Mouse (Mus musculus) testis, adult 2 months (tissue): ENCODE results near the gene 2610507B11Rik. TPM values are rescaled to one million over a fixed set of nuclear protein-coding genes. Genes with fewer than 3 reads are reported as not detected.
"Not testable (repeated sequence)": the region's sequence is repeated elsewhere in the genome, so short reads cannot be mapped to it uniquely, and the experiment has no call there.

Experiments used
- H3K27ac ChIP-seq: fragments of 200-500 bp; 2 replicates; pipeline ENCODE4 v1.5.1; 2012; ENCODE audit warnings: low read depth, low read length; ENCODE audit not compliant: control insufficient read depth, insufficient read depth
- H3K27me3 ChIP-seq: fragments of 200-500 bp; 2 replicates; pipeline ENCODE4 v1.6.1; 2012; ENCODE audit warnings: mild to moderate bottlenecking, low read length, moderate library complexity; ENCODE audit not compliant: control insufficient read depth, insufficient read depth
- H3K36me3 ChIP-seq: fragments of 200-500 bp; 2 replicates; pipeline ENCODE4 v1.6.1; 2012; ENCODE audit warnings: mild to moderate bottlenecking, low read length; ENCODE audit not compliant: control insufficient read depth, insufficient read depth
- H3K4me1 ChIP-seq: fragments of 200-500 bp; 2 replicates; pipeline ENCODE4 v1.6.1; 2012; ENCODE audit warnings: low read length; ENCODE audit not compliant: control insufficient read depth, insufficient read depth
- H3K4me3 ChIP-seq: fragments of 200-500 bp; 2 replicates; pipeline ENCODE4 v1.5.1; 2012; ENCODE audit warnings: low read depth, mild to moderate bottlenecking, low read length, moderate library complexity, mixed read lengths; ENCODE audit not compliant: control insufficient read depth
- CTCF ChIP-seq: fragments of 200-500 bp; IDR thresholded peaks from 2 replicates; pipeline ENCODE4 v1.5.1; 2012; ENCODE audit warnings: low read depth, mild to moderate bottlenecking, inconsistent platforms, low read length, moderate library complexity; ENCODE audit not compliant: control insufficient read depth, insufficient read depth, insufficient replicate concordance
- POLR2A ChIP-seq: fragments of 200-500 bp; IDR thresholded peaks from 2 replicates; pipeline ENCODE4 v1.6.1; 2012; ENCODE audit warnings: low read depth, mild to moderate bottlenecking, inconsistent platforms, low read length, moderate library complexity; ENCODE audit not compliant: control insufficient read depth
- polyA plus RNA-seq: library from polyadenylated mRNA; depleted of rRNA; stranded (reverse); fragments of >200 nt; gene quantifications from 2 replicates; pipeline ENCODE4 v1.2.3, GENCODE M21; 2012

2610507B11Rik gene
- polyA plus RNA-seq, 1 experiment, result 133 TPM

DNA sequence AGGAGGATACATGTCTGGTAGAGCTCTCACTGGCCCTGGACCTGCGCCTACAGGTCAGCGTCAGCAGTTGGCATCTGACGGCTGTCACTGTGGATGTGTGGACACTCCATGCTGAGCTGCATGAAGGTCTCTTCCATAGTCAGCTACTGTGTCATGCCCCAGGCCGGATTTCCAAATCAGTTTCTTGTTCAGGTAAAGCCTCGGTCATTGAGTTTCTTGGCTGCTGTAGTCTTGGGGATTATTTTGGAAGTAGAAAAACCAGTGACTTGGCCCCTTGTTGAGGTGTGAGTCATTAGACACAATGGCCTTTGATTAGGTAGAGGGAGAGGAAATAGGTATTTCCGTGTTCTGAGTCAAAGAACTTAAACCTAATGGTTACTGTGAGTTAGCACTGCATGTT, 4.0 kb downstream of the 2610507B11Rik start:
- Histone ChIP-seq H3K36me3 (peaks cover 7% of the 10 kb centered on the region), H3K4me1 (peaks cover 4% of the 10 kb centered on the region), H3K4me3 (no peak overlapping the region), H3K27ac (no peak overlapping the region), H3K27me3 (no peaks in the 10 kb centered on the region)
- TF ChIP-seq POLR2A, result no peak
- TF ChIP-seq CTCF, result no peak

GRCm38 (mm10) chr11:78271986-78272385, 10.4 kb downstream of the 2610507B11Rik start:
- peaks cover 12% of the 10 kb centered on the region for H3K36me3 ChIP-seq
- no peaks in the 10 kb centered on the region for H3K4me1 ChIP-seq
- H3K27ac ChIP-seq, result no peak overlapping the region
- no peak overlapping the region for H3K4me3 ChIP-seq
- no peak for TF ChIP-seq POLR2A
- no peaks in the 10 kb centered on the region for H3K27me3 ChIP-seq

DNA sequence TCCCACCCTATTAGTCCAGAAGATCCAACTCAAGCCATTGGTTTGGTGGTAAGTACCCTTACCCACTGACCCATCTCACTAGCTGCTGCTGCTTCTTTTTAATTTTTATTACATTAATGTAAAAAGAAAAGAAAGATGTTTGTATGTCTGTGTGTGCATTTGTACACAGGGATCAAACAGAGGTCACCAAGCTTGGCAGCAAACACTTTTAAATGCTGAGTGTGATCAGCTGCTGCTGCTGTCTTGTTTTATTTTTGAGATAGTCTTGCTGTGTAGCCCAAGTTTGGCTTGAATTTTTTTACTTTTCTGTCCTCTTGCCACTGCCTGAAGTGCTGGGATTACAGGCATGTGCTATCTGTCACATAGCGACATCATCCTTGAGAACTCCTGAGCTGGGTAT, 14.0 kb downstream of the 2610507B11Rik start:
- TF ChIP-seq POLR2A (no peak), CTCF (no peak)
- Histone ChIP-seq H3K27me3 (no peaks in the 10 kb centered on the region), H3K4me1 (no peaks in the 10 kb centered on the region), H3K27ac (no peak overlapping the region), H3K4me3 (no peak overlapping the region; the same call in 1 of the 2 replicates), H3K36me3 (peaks cover 12% of the 10 kb centered on the region)

- H3K27ac ChIP-seq, H3K4me1 ChIP-seq, H3K27me3 ChIP-seq, H3K4me3 ChIP-seq: not testable (repeated sequence)
- peaks cover 13% of the 10 kb centered on the region for H3K36me3 ChIP-seq
Observed at GRCm38 (mm10) chr11:78276169-78276568, 14.6 kb downstream of the 2610507B11Rik start.

GRCm38 (mm10) chr11:78278853-78279252, 17.3 kb downstream of the 2610507B11Rik start:
- no peaks in the 10 kb centered on the region for H3K27me3 ChIP-seq
- no peaks in the 10 kb centered on the region for H3K4me1 ChIP-seq
- TF ChIP-seq CTCF (no peak), POLR2A (no peak)
- H3K4me3 ChIP-seq, result no peak overlapping the region
- H3K36me3 ChIP-seq, result peaks cover 7% of the 10 kb centered on the region
- no peak overlapping the region for H3K27ac ChIP-seq

- TF ChIP-seq CTCF, result no peak
- no peak for TF ChIP-seq POLR2A
- Histone ChIP-seq H3K27ac (no peak overlapping the region), H3K27me3 (no peaks in the 10 kb centered on the region), H3K4me3 (no peak overlapping the region), H3K36me3 (peaks cover 9% of the 10 kb centered on the region), H3K4me1 (no peaks in the 10 kb centered on the region)
Observed at GRCm38 (mm10) chr11:78279586-78279985, 18.0 kb downstream of the 2610507B11Rik start.

DNA sequence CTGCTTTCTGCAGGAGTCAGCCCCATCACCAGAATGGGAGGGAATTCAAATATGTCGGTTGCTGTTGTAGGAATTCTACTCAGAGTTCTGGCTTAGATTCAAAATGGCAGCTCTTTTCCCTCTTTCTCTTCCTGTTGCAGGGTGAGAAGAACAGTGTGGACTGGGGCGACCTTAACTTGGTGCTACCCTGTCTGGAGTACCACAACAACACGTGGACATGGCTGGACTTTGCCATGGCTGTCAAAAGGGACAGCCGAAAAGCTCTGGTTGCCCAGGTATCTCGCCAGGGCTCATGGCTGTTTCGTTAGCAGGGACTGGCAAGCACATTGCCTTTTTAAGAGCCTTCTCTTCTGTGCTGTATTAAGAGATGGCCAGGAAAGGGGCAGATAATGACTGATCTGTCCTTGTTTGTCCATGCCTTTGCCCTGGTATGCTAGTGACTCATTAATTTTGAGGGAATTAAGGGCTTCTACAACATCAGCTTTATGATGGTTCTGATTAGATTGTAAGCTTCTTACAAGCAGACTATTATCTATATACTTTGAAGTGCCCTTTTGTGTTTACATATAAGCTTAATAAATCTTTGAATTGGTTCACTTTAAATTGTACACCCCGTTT, 27.7 kb downstream of the 2610507B11Rik start:
- TF ChIP-seq CTCF, result no peak
- no peak for TF ChIP-seq POLR2A
- H3K36me3 ChIP-seq, result peaks cover 12% of the 10 kb centered on the region

DNA sequence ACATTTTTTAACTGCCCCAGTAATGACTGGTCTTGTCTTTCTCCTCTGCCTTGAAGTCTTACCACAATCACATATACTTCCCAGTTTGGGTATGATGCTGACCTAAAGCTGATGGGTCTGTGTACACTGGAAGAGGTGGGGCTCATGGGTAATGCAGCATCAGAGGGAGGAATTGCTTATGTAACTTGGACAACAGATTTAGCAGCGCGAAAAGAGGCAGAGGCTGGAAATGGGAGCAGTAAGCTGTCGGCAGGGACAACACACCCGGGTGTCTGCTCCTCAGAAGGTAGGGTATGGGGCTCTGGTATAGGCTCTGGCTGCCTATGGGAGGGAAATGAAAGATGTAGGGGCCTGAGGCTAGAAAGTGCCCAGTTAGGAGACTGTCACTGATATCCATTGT, 29.1 kb downstream of the 2610507B11Rik start, which contains the start of gene BC030499:
TSS of gene BC030499 (plus strand) at position 188 of the 400 bp plus-strand sequence.
- Histone ChIP-seq H3K4me3 (no peak within 1 kb of the TSS), H3K27ac (no peak within 1 kb of the TSS), H3K36me3 (peaks cover 6% of the 10 kb centered on the region), H3K27me3 (no peaks in the 10 kb centered on the region), H3K4me1 (no peaks in the 10 kb centered on the region)
- TF ChIP-seq CTCF (no peak), POLR2A (peak; percentile 39; the same call in 1 of the 2 replicates)

More for the DNA sequence above, 27.7 kb downstream of the 2610507B11Rik start:
- Histone ChIP-seq H3K27me3 (no peaks in the 10 kb centered on the region), H3K4me3 (no peak overlapping the region), H3K27ac (no peak overlapping the region), H3K4me1 (no peaks in the 10 kb centered on the region)
